In genomic region chr13:107955327-107956110, GRCm38 (mm10) we compare ENCODE assay signal across 8 mouse cellular contexts.
DNase-seq lines count a peak whose midpoint lies in the region; ATAC-seq lines count a peak whose summit lies in the region.

No protein-coding gene starts in this region.

- H3K27ac ChIP-seq in forebrain, embryonic 15.5 days (replicated peaks): no peak overlapping the region
- H3K27ac ChIP-seq in neural tube, embryonic 11.5 days (ENCODE audit: low read depth, low read length): peak overlapping the region; percentile 89

- no peaks in the 10 kb centered on the region for H3K9me3 ChIP-seq in forebrain, embryonic 15.5 days
- no peaks in the 10 kb centered on the region for H3K9me3 ChIP-seq in neural tube, embryonic 11.5 days (ENCODE audit: control insufficient read depth, low read length)

- peaks cover 17% of the 10 kb centered on the region for H3K4me1 ChIP-seq in forebrain, embryonic 15.5 days
- H3K4me1 ChIP-seq in neural tube, embryonic 11.5 days (ENCODE audit: control insufficient read depth, insufficient read depth, low read length): peaks cover 13% of the 10 kb centered on the region

- WGBS in forebrain, embryonic 15.5 days: 8% methylated on average over 13 of the region's 18 CpGs
- WGBS in neural tube, embryonic 11.5 days: 7% methylated on average over 14 of the region's 18 CpGs

- no peak overlapping the region for H3K9ac ChIP-seq in forebrain, embryonic 15.5 days (replicated peaks)
- 0 out of 2 replicates have a peak overlapping the region, but pooled peaks have one; percentile 33 for H3K9ac ChIP-seq in neural tube, embryonic 11.5 days (ENCODE audit: low read length)

- H3K27me3 ChIP-seq in forebrain, embryonic 15.5 days: no peaks in the 10 kb centered on the region
- no peaks in the 10 kb centered on the region for H3K27me3 ChIP-seq in neural tube, embryonic 11.5 days (ENCODE audit: control insufficient read depth, insufficient read depth, low read length)

- H3K36me3 ChIP-seq in forebrain, embryonic 15.5 days: no peaks in the 10 kb centered on the region
- no peaks in the 10 kb centered on the region for H3K36me3 ChIP-seq in neural tube, embryonic 11.5 days (ENCODE audit: control insufficient read depth, insufficient read depth, low read length)

- intact Hi-C loops in left cerebral cortex, postnatal 10 days (cut with DNase I): no loop called here

- no peak overlapping the region for H3K4me3 ChIP-seq in forebrain, embryonic 15.5 days
- no peak overlapping the region for H3K4me3 ChIP-seq in neural tube, embryonic 11.5 days (ENCODE audit: low read depth, low read length)

- peak; percentile 76 for ATAC-seq in forebrain, embryonic 15.5 days (replicated peaks)
- peak; percentile 98 for ATAC-seq in neural tube, embryonic 11.5 days (ENCODE audit: insufficient read depth, low FRiP score, low TSS enrichment)

- DNase-seq in 3T3-L1 (ENCODE audit: low read depth, low spot score): peak; percentile 22
- DNase-seq in Muller cell, postnatal 12 days (ENCODE audit: inconsistent ontology term): peak; percentile 65
- DNase-seq in kidney, postnatal 36 days: peak; percentile 32 to 42
- peak; percentile 84 for DNase-seq in neural tube, embryonic 11.5 days (ENCODE audit: low spot score)
- no peak for DNase-seq in spleen, postnatal 14 days (ENCODE audit: low spot score in 2 of 2)
- no peak for DNase-seq in left cerebral cortex, postnatal 10 days (ENCODE audit: extremely low spot score in 1 of 2, low spot score in 2 of 2)
- DNase-seq in gastrocnemius, postnatal 4 days (ENCODE audit: low spot score in 2 of 2): no peak

- H3K4me2 ChIP-seq in forebrain, embryonic 15.5 days (replicated peaks): no peak overlapping the region
- H3K4me2 ChIP-seq in neural tube, embryonic 11.5 days (ENCODE audit: low read depth): 0 out of 2 replicates have a peak overlapping the region, but pooled peaks have one; percentile 19

Comparison
In these comparisons a context has a peak if more than half of its experiments do, and no peak if none do; other contexts are left out.
1. DNase-seq: peak in 3T3-L1 (single experiment), Muller cell, postnatal 12 days (single experiment), kidney, postnatal 36 days (2 of 2) and neural tube, embryonic 11.5 days (single experiment); none in spleen, postnatal 14 days (0 of 2), left cerebral cortex, postnatal 10 days (0 of 2) and gastrocnemius, postnatal 4 days (0 of 2).